Mouse (Mus musculus): ENCODE measurements at regions not wholly inside any gene's neighbourhood (a gene's known extent, or its start where the extent isn't known, plus 50 kb on each side); places are given as distances from the start of the nearest gene placed in this dataset.

GRCm38 (mm10) chr2:161470844-161471243 is 362.0 kb upstream of the Chd6 start:
- 79% methylated on average over 5 of the region's 5 CpGs for WGBS
- no peak overlapping the region for H3K4me3 ChIP-seq (ENCODE audit: insufficient read depth, low read depth, low read length)
- H3K4me1 ChIP-seq (ENCODE audit: control insufficient read depth, insufficient read depth, low read length), result no peaks in the 10 kb centered on the region
- DNase-seq, result no peak
- H3K36me3 ChIP-seq (ENCODE audit: control insufficient read depth, insufficient read depth, low read length), result no peaks in the 10 kb centered on the region
- no peaks in the 10 kb centered on the region for H3K27me3 ChIP-seq (replicated peaks; ENCODE audit: control insufficient read depth, insufficient read depth, low read length)
- no peak overlapping the region for H3K27ac ChIP-seq (ENCODE audit: insufficient read depth, low read depth, low read length)
- no peak for TF ChIP-seq CTCF (conservative IDR thresholded peaks at IDR 0.05; ENCODE audit: insufficient read depth, insufficient read length, low read depth, low read length)
- no peak for TF ChIP-seq POLR2A (IDR thresholded peaks at IDR 0.05; ENCODE audit: low read depth, low read length)

- H3K27ac ChIP-seq (ENCODE audit: insufficient read depth, low read depth, low read length), result no peak overlapping the region
- no peaks in the 10 kb centered on the region for H3K4me1 ChIP-seq (ENCODE audit: control insufficient read depth, insufficient read depth, low read length)
- 27% methylated on average over 2 of the region's 2 CpGs for WGBS
- TF ChIP-seq CTCF (conservative IDR thresholded peaks at IDR 0.05; ENCODE audit: insufficient read depth, insufficient read length, low read depth, low read length), result no peak
- no peak for TF ChIP-seq POLR2A (IDR thresholded peaks at IDR 0.05; ENCODE audit: low read depth, low read length)
- no peak overlapping the region for H3K4me3 ChIP-seq (ENCODE audit: insufficient read depth, low read depth, low read length)
- no peaks in the 10 kb centered on the region for H3K36me3 ChIP-seq (ENCODE audit: control insufficient read depth, insufficient read depth, low read length)
- DNase-seq, result peak; percentile 36
- H3K27me3 ChIP-seq (replicated peaks; ENCODE audit: control insufficient read depth, insufficient read depth, low read length), result no peaks in the 10 kb centered on the region
Measured at GRCm38 (mm10) chr2:161470025-161470424, 361.1 kb upstream of the Chd6 start.

- H3K4me3 ChIP-seq (ENCODE audit: insufficient read depth, low read depth, low read length), result no peak overlapping the region
- WGBS, result 29% methylated on average over 1 of the region's 1 CpGs
- no peak for TF ChIP-seq CTCF (conservative IDR thresholded peaks at IDR 0.05; ENCODE audit: insufficient read depth, insufficient read length, low read depth, low read length)
- no peak for TF ChIP-seq POLR2A (IDR thresholded peaks at IDR 0.05; ENCODE audit: low read depth, low read length)
- DNase-seq, result no peak
- H3K27ac ChIP-seq (ENCODE audit: insufficient read depth, low read depth, low read length), result no peak overlapping the region
- H3K36me3 ChIP-seq (ENCODE audit: control insufficient read depth, insufficient read depth, low read length), result no peaks in the 10 kb centered on the region
- no peaks in the 10 kb centered on the region for H3K27me3 ChIP-seq (replicated peaks; ENCODE audit: control insufficient read depth, insufficient read depth, low read length)
- no peaks in the 10 kb centered on the region for H3K4me1 ChIP-seq (ENCODE audit: control insufficient read depth, insufficient read depth, low read length)
Measured at GRCm38 (mm10) chr2:161467035-161467434, 358.2 kb upstream of the Chd6 start.

DNA sequence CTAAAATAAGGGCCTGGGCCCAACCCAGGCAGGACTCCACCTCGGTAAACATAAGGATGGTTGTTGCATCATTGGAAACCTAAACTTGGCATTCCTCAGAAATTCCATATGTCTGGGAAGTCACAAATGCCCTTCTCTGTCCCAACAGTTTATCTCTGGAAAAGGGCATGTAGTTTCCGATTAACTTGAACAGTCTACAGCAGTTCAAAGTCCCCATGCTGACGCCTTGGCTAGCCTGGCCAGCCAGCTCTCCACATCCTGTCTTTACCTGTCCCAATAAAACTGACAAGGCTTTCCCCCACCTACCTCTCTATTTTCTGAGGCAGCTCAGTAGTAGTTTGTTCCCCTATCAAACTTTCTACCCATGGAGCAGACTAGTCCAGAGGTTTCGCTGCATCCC is 351.7 kb upstream of the Chd6 start:
- Histone ChIP-seq H3K36me3 (ENCODE audit: control insufficient read depth, insufficient read depth, low read length) (no peaks in the 10 kb centered on the region), H3K27me3 (replicated peaks; ENCODE audit: control insufficient read depth, insufficient read depth, low read length) (no peaks in the 10 kb centered on the region; the same call in 1 of the 2 replicates), H3K4me1 (ENCODE audit: control insufficient read depth, insufficient read depth, low read length) (no peaks in the 10 kb centered on the region; the same call in 1 of the 2 replicates), H3K27ac (ENCODE audit: insufficient read depth, low read depth, low read length) (no peak overlapping the region), H3K4me3 (ENCODE audit: insufficient read depth, low read depth, low read length) (no peak overlapping the region)
- TF ChIP-seq CTCF (conservative IDR thresholded peaks at IDR 0.05; ENCODE audit: insufficient read depth, insufficient read length, low read depth, low read length), result no peak
- TF ChIP-seq POLR2A (IDR thresholded peaks at IDR 0.05; ENCODE audit: low read depth, low read length), result no peak
- DNase-seq, result peak; percentile 35
- 71% methylated on average over 4 of the region's 4 CpGs for WGBS

- H3K4me1 ChIP-seq (ENCODE audit: control insufficient read depth, insufficient read depth, low read length), result no peaks in the 10 kb centered on the region; the same call in 1 of the 2 replicates
- TF ChIP-seq CTCF (conservative IDR thresholded peaks at IDR 0.05; ENCODE audit: insufficient read depth, insufficient read length, low read depth, low read length) (no peak), POLR2A (IDR thresholded peaks at IDR 0.05; ENCODE audit: low read depth, low read length) (no peak)
- no peaks in the 10 kb centered on the region for H3K36me3 ChIP-seq (ENCODE audit: control insufficient read depth, insufficient read depth, low read length)
- no peak overlapping the region for H3K27ac ChIP-seq (ENCODE audit: insufficient read depth, low read depth, low read length)
- 52% methylated on average over 6 of the region's 6 CpGs for WGBS
- no peak overlapping the region for H3K4me3 ChIP-seq (ENCODE audit: insufficient read depth, low read depth, low read length)
- no peak for DNase-seq
- no peaks in the 10 kb centered on the region for H3K27me3 ChIP-seq (replicated peaks; ENCODE audit: control insufficient read depth, insufficient read depth, low read length)
Measured at GRCm38 (mm10) chr2:161454466-161454865, 345.6 kb upstream of the Chd6 start.

DNA sequence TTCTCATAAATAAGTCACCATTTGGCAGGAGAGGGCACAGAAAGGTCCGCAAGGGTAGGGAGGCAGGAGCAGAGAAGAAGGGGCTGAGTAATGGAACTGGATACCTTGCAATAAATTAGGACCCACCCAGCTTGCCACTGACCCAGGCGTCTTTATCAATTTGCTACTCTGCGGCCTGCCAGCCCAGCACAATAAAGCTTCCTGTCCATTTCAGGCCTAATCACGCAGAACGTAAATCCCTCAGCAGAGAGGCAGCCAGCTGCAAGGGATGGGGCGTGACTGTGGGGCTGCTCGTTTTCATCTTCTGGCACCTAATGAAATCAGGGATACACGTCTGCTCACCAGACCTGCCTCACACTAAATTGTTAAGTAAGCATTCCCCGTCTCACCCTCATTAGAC is 324.9 kb upstream of the Chd6 start:
- H3K4me3 ChIP-seq (ENCODE audit: insufficient read depth, low read depth, low read length), result no peak overlapping the region
- 10% methylated on average over 9 of the region's 9 CpGs for WGBS
- no peaks in the 10 kb centered on the region for H3K4me1 ChIP-seq (ENCODE audit: control insufficient read depth, insufficient read depth, low read length)
- H3K27me3 ChIP-seq (replicated peaks; ENCODE audit: control insufficient read depth, insufficient read depth, low read length), result no peaks in the 10 kb centered on the region
- H3K27ac ChIP-seq (ENCODE audit: insufficient read depth, low read depth, low read length), result no peak overlapping the region
- no peaks in the 10 kb centered on the region for H3K36me3 ChIP-seq (ENCODE audit: control insufficient read depth, insufficient read depth, low read length)
- DNase-seq, result no peak
- no peak for TF ChIP-seq POLR2A (IDR thresholded peaks at IDR 0.05; ENCODE audit: low read depth, low read length)
- TF ChIP-seq CTCF (conservative IDR thresholded peaks at IDR 0.05; ENCODE audit: insufficient read depth, insufficient read length, low read depth, low read length), result no peak

GRCm38 (mm10) chr2:161429294-161429693 is 320.4 kb upstream of the Chd6 start:
- DNase-seq, result no peak
- TF ChIP-seq CTCF (conservative IDR thresholded peaks at IDR 0.05; ENCODE audit: insufficient read depth, insufficient read length, low read depth, low read length) (no peak), POLR2A (IDR thresholded peaks at IDR 0.05; ENCODE audit: low read depth, low read length) (no peak)
- 65% methylated on average over 3 of the region's 3 CpGs for WGBS
- Histone ChIP-seq H3K36me3 (ENCODE audit: control insufficient read depth, insufficient read depth, low read length) (no peaks in the 10 kb centered on the region), H3K4me1 (ENCODE audit: control insufficient read depth, insufficient read depth, low read length) (no peaks in the 10 kb centered on the region), H3K27me3 (replicated peaks; ENCODE audit: control insufficient read depth, insufficient read depth, low read length) (no peaks in the 10 kb centered on the region), H3K4me3 (ENCODE audit: insufficient read depth, low read depth, low read length) (no peak overlapping the region), H3K27ac (ENCODE audit: insufficient read depth, low read depth, low read length) (no peak overlapping the region)

GRCm38 (mm10) chr2:161425587-161425986 is 316.7 kb upstream of the Chd6 start:
- H3K36me3 ChIP-seq (ENCODE audit: control insufficient read depth, insufficient read depth, low read length), result no peaks in the 10 kb centered on the region
- TF ChIP-seq CTCF (conservative IDR thresholded peaks at IDR 0.05; ENCODE audit: insufficient read depth, insufficient read length, low read depth, low read length) (no peak), POLR2A (IDR thresholded peaks at IDR 0.05; ENCODE audit: low read depth, low read length) (no peak)
- no peaks in the 10 kb centered on the region for H3K27me3 ChIP-seq (replicated peaks; ENCODE audit: control insufficient read depth, insufficient read depth, low read length)
- no peaks in the 10 kb centered on the region for H3K4me1 ChIP-seq (ENCODE audit: control insufficient read depth, insufficient read depth, low read length)
- no peak overlapping the region for H3K27ac ChIP-seq (ENCODE audit: insufficient read depth, low read depth, low read length)
- 33% methylated on average over 3 of the region's 3 CpGs for WGBS
- DNase-seq, result no peak
- no peak overlapping the region for H3K4me3 ChIP-seq (ENCODE audit: insufficient read depth, low read depth, low read length)

All from kidney, adult 2 months (tissue).